Mouse (Mus musculus): ENCODE data around the gene Kcnj6. TPM values are rescaled to one million over a fixed set of nuclear protein-coding genes. Genes with fewer than 3 reads are reported as not detected.

Kcnj6 gene
- polyA plus RNA-seq, 1 experiment from 2014 or later, result 0.17 TPM

- no peaks in the 10 kb centered on the region for H3K4me1 ChIP-seq (ENCODE audit: control insufficient read depth, insufficient read depth, low read length)
- H3K4me2 ChIP-seq (ENCODE audit: low read depth, low read length), result no peak overlapping the region
- H3K36me3 ChIP-seq (ENCODE audit: control insufficient read depth, insufficient read depth, low read length), result no peaks in the 10 kb centered on the region
- H3K4me3 ChIP-seq (ENCODE audit: low read length), result no peak overlapping the region
- H3K9ac ChIP-seq (ENCODE audit: low read depth, low read length), result no peak overlapping the region
- 81% methylated on average over 6 of the region's 6 CpGs for WGBS
- no peaks in the 10 kb centered on the region for H3K9me3 ChIP-seq (ENCODE audit: control insufficient read depth, low read length)
- H3K27ac ChIP-seq (ENCODE audit: low read length), result no peak overlapping the region
- ATAC-seq, result no peak
- H3K27me3 ChIP-seq (replicated peaks; ENCODE audit: control insufficient read depth, insufficient read depth, low read length), result no peaks in the 10 kb centered on the region
These were observed 98.7 kb downstream of the Kcnj6 start for GRCm38 (mm10) chr16:94898832-94899231.

GRCm38 (mm10) chr16:94892162-94892650 lies 105.3 kb downstream of the Kcnj6 start:
- no peak overlapping the region for H3K9ac ChIP-seq (ENCODE audit: low read depth, low read length)
- no peak overlapping the region for H3K4me3 ChIP-seq (ENCODE audit: low read length)
- H3K27ac ChIP-seq (ENCODE audit: low read length), result no peak overlapping the region
- no peak overlapping the region for H3K4me2 ChIP-seq (ENCODE audit: low read depth, low read length)
- H3K36me3 ChIP-seq (ENCODE audit: control insufficient read depth, insufficient read depth, low read length), result no peaks in the 10 kb centered on the region
- no peaks in the 10 kb centered on the region for H3K27me3 ChIP-seq (replicated peaks; ENCODE audit: control insufficient read depth, insufficient read depth, low read length)
- ATAC-seq, result no peak
- no peaks in the 10 kb centered on the region for H3K4me1 ChIP-seq (ENCODE audit: control insufficient read depth, insufficient read depth, low read length)
- no peaks in the 10 kb centered on the region for H3K9me3 ChIP-seq (ENCODE audit: control insufficient read depth, low read length)
- 90% methylated on average over 4 of the region's 4 CpGs for WGBS

- no peak overlapping the region for H3K4me3 ChIP-seq (ENCODE audit: low read length)
- H3K4me2 ChIP-seq (ENCODE audit: low read depth, low read length), result no peak overlapping the region
- no peak overlapping the region for H3K9ac ChIP-seq (ENCODE audit: low read depth, low read length)
- no peak overlapping the region for H3K27ac ChIP-seq (ENCODE audit: low read length)
- ATAC-seq, result no peak
- no peaks in the 10 kb centered on the region for H3K9me3 ChIP-seq (ENCODE audit: control insufficient read depth, low read length)
- no peaks in the 10 kb centered on the region for H3K36me3 ChIP-seq (ENCODE audit: control insufficient read depth, insufficient read depth, low read length)
- WGBS, result 64% methylated on average over 6 of the region's 6 CpGs
- no peaks in the 10 kb centered on the region for H3K4me1 ChIP-seq (ENCODE audit: control insufficient read depth, insufficient read depth, low read length)
- H3K27me3 ChIP-seq (replicated peaks; ENCODE audit: control insufficient read depth, insufficient read depth, low read length), result no peaks in the 10 kb centered on the region
These were observed 106.9 kb downstream of the Kcnj6 start for GRCm38 (mm10) chr16:94890581-94890980.

DNA sequence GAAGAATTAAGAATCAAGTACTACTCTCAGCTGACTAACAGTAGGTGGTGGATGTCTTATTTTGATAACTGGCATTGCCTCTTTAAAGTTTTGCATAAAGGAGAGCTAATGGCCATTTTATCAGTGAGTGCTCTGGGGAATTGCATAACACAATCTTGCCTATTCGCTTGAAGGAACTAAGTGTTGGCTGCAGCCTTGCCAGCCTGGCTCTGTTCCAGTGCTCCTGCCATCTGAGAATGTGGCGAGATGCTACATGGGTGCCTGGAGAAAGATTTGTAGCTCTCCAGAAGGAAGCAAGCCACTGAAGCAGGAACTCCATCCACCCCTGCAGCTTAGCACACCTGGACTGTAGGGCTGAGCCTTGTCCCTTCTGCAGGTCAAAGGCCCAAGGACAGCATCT lies 107.4 kb downstream of the Kcnj6 start:
- H3K27me3 ChIP-seq (replicated peaks; ENCODE audit: control insufficient read depth, insufficient read depth, low read length), result no peaks in the 10 kb centered on the region
- 63% methylated on average over 2 of the region's 2 CpGs for WGBS
- H3K4me1 ChIP-seq (ENCODE audit: control insufficient read depth, insufficient read depth, low read length), result no peaks in the 10 kb centered on the region
- no peak for ATAC-seq
- H3K4me2 ChIP-seq (ENCODE audit: low read depth, low read length), result no peak overlapping the region
- H3K4me3 ChIP-seq (ENCODE audit: low read length), result no peak overlapping the region
- no peaks in the 10 kb centered on the region for H3K36me3 ChIP-seq (ENCODE audit: control insufficient read depth, insufficient read depth, low read length)
- no peak overlapping the region for H3K9ac ChIP-seq (ENCODE audit: low read depth, low read length)
- H3K27ac ChIP-seq (ENCODE audit: low read length), result no peak overlapping the region
- no peaks in the 10 kb centered on the region for H3K9me3 ChIP-seq (ENCODE audit: control insufficient read depth, low read length)

DNA sequence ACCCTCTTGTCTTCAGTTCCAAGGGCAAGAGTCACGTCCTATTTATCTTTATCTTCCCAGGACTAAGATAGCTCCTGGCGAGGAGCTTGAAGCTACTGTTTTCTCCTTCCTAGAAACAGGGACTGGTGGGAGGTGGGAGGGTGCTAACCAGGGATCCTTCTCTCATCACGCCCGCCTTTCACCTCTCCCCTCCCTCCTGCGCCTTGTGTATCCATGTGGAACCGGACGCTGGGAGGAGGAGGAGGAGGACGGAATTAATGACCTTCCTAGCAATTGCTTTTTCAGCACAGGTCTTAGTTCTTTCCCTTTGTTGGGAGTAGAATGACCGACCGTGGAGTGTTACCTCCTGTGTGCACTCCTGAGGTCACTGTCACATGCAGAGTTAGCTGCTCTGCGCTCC lies 108.9 kb downstream of the Kcnj6 start:
- H3K9ac ChIP-seq (ENCODE audit: low read depth, low read length), result no peak overlapping the region
- ATAC-seq, result no peak
- no peaks in the 10 kb centered on the region for H3K4me1 ChIP-seq (ENCODE audit: control insufficient read depth, insufficient read depth, low read length)
- H3K27ac ChIP-seq (ENCODE audit: low read length), result no peak overlapping the region
- H3K9me3 ChIP-seq (ENCODE audit: control insufficient read depth, low read length), result no peaks in the 10 kb centered on the region
- H3K27me3 ChIP-seq (replicated peaks; ENCODE audit: control insufficient read depth, insufficient read depth, low read length), result no peaks in the 10 kb centered on the region
- no peak overlapping the region for H3K4me3 ChIP-seq (ENCODE audit: low read length)
- no peak overlapping the region for H3K4me2 ChIP-seq (ENCODE audit: low read depth, low read length)
- H3K36me3 ChIP-seq (ENCODE audit: control insufficient read depth, insufficient read depth, low read length), result no peaks in the 10 kb centered on the region
- 74% methylated on average over 11 of the region's 11 CpGs for WGBS

DNA sequence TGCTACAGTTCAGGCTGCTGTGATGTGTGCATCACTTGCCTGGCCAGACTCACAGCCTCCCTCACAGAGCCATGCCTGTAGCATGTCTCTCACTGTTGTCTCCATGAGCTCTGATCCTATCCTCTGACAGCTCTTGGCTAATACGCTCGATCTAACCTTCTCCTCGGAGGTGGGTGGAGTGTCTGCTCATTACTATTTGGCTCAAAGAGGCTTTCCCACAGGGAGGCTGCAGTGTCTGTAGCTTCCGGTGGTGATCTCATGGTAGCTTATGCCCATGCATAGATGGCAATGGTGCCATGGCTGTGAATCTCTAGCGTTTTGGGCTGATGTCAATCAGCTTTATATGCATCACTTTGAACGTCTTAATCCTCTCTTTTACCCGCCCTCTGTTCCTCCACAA lies 111.1 kb downstream of the Kcnj6 start:
- Histone ChIP-seq H3K27ac (ENCODE audit: low read length) (no peak overlapping the region), H3K4me3 (ENCODE audit: low read length) (no peak overlapping the region), H3K27me3 (replicated peaks; ENCODE audit: control insufficient read depth, insufficient read depth, low read length) (no peaks in the 10 kb centered on the region), H3K4me2 (ENCODE audit: low read depth, low read length) (no peak overlapping the region), H3K36me3 (ENCODE audit: control insufficient read depth, insufficient read depth, low read length) (no peaks in the 10 kb centered on the region), H3K9ac (ENCODE audit: low read depth, low read length) (no peak overlapping the region), H3K4me1 (ENCODE audit: control insufficient read depth, insufficient read depth, low read length) (no peaks in the 10 kb centered on the region), H3K9me3 (ENCODE audit: control insufficient read depth, low read length) (no peaks in the 10 kb centered on the region)
- ATAC-seq, result no peak
- WGBS, result 87% methylated on average over 7 of the region's 7 CpGs

- no peaks in the 10 kb centered on the region for H3K9me3 ChIP-seq (ENCODE audit: control insufficient read depth, low read length)
- no peak overlapping the region for H3K4me3 ChIP-seq (ENCODE audit: low read length)
- no peak overlapping the region for H3K4me2 ChIP-seq (ENCODE audit: low read depth, low read length)
- WGBS, result 79% methylated on average over 7 of the region's 7 CpGs
- H3K27me3 ChIP-seq (replicated peaks; ENCODE audit: control insufficient read depth, insufficient read depth, low read length), result no peaks in the 10 kb centered on the region
- no peak overlapping the region for H3K9ac ChIP-seq (ENCODE audit: low read depth, low read length)
- no peak for ATAC-seq
- H3K27ac ChIP-seq (ENCODE audit: low read length), result no peak overlapping the region
- no peaks in the 10 kb centered on the region for H3K36me3 ChIP-seq (ENCODE audit: control insufficient read depth, insufficient read depth, low read length)
- H3K4me1 ChIP-seq (ENCODE audit: control insufficient read depth, insufficient read depth, low read length), result no peaks in the 10 kb centered on the region
These were observed 112.4 kb downstream of the Kcnj6 start for GRCm38 (mm10) chr16:94885062-94885461.

- no peaks in the 10 kb centered on the region for H3K36me3 ChIP-seq (ENCODE audit: control insufficient read depth, insufficient read depth, low read length)
- 64% methylated on average over 3 of the region's 3 CpGs for WGBS
- no peak for ATAC-seq
- H3K4me2 ChIP-seq (ENCODE audit: low read depth, low read length), result no peak overlapping the region
- H3K27me3 ChIP-seq (replicated peaks; ENCODE audit: control insufficient read depth, insufficient read depth, low read length), result no peaks in the 10 kb centered on the region
- H3K9me3 ChIP-seq (ENCODE audit: control insufficient read depth, low read length), result no peaks in the 10 kb centered on the region
- no peaks in the 10 kb centered on the region for H3K4me1 ChIP-seq (ENCODE audit: control insufficient read depth, insufficient read depth, low read length)
- no peak overlapping the region for H3K27ac ChIP-seq (ENCODE audit: low read length)
- no peak overlapping the region for H3K9ac ChIP-seq (ENCODE audit: low read depth, low read length)
- no peak overlapping the region for H3K4me3 ChIP-seq (ENCODE audit: low read length)
These were observed 113.6 kb downstream of the Kcnj6 start for GRCm38 (mm10) chr16:94883909-94884308.

- WGBS, result 82% methylated on average over 8 of the region's 8 CpGs
- ATAC-seq, result no peak
These were observed 114.3 kb downstream of the Kcnj6 start for GRCm38 (mm10) chr16:94883196-94883595.

GRCm38 (mm10) chr16:94882111-94882510 lies 115.4 kb downstream of the Kcnj6 start:
- Histone ChIP-seq H3K4me2 (ENCODE audit: low read depth, low read length) (no peak overlapping the region), H3K4me3 (ENCODE audit: low read length) (no peak overlapping the region), H3K9me3 (ENCODE audit: control insufficient read depth, low read length) (no peaks in the 10 kb centered on the region), H3K27ac (ENCODE audit: low read length) (no peak overlapping the region), H3K27me3 (replicated peaks; ENCODE audit: control insufficient read depth, insufficient read depth, low read length) (no peaks in the 10 kb centered on the region), H3K4me1 (ENCODE audit: control insufficient read depth, insufficient read depth, low read length) (no peaks in the 10 kb centered on the region), H3K9ac (ENCODE audit: low read depth, low read length) (no peak overlapping the region), H3K36me3 (ENCODE audit: control insufficient read depth, insufficient read depth, low read length) (no peaks in the 10 kb centered on the region)
- 69% methylated on average over 7 of the region's 7 CpGs for WGBS
- ATAC-seq, result no peak

More at GRCm38 (mm10) chr16:94883196-94883595, 114.3 kb downstream of the Kcnj6 start:
- Histone ChIP-seq H3K4me2 (ENCODE audit: low read depth, low read length) (no peak overlapping the region), H3K27ac (ENCODE audit: low read length) (no peak overlapping the region), H3K4me3 (ENCODE audit: low read length) (no peak overlapping the region), H3K27me3 (replicated peaks; ENCODE audit: control insufficient read depth, insufficient read depth, low read length) (no peaks in the 10 kb centered on the region), H3K4me1 (ENCODE audit: control insufficient read depth, insufficient read depth, low read length) (no peaks in the 10 kb centered on the region), H3K36me3 (ENCODE audit: control insufficient read depth, insufficient read depth, low read length) (no peaks in the 10 kb centered on the region), H3K9ac (ENCODE audit: low read depth, low read length) (no peak overlapping the region), H3K9me3 (ENCODE audit: control insufficient read depth, low read length) (no peaks in the 10 kb centered on the region)
